Mouse (Mus musculus) lung, postnatal 0 days (tissue): Measurements from ENCODE around the gene Smad5.

Experiments used
- CTCF ChIP-seq: IDR thresholded peaks from 2 replicates; pipeline ENCODE4 v1.5.1; 2016; ENCODE audit warnings: antibody characterized with exemption, mild to moderate bottlenecking
- EP300 ChIP-seq: IDR thresholded peaks from 2 replicates; pipeline ENCODE4 v1.6.1; 2016; ENCODE audit warnings: antibody characterized with exemption, mild to moderate bottlenecking, control low read depth

DNA sequence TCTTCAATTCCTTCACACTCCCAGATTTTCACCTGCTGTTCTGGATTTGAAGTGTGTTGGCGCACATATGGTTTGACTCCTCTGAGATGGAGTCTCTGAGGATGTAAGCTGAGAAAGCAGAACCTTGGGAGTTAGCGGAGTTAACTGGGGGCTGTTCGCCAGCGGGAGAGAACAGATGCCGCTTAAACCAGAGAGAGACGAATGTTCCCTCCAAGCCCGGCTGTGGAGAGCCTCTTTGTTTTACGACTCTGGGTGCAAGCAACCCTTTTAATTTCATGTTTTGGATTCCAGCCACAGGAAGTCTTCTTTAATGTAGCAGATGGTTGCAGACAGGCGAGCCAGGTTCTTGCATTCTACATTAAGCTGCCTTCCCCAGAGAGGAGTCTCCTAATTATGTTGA is 4.4 kb upstream of the Smad5 start:
- TF ChIP-seq EP300: no peak
- TF ChIP-seq CTCF: no peak
